Mouse (Mus musculus): ENCODE results near the gene Gmpr.

DNA sequence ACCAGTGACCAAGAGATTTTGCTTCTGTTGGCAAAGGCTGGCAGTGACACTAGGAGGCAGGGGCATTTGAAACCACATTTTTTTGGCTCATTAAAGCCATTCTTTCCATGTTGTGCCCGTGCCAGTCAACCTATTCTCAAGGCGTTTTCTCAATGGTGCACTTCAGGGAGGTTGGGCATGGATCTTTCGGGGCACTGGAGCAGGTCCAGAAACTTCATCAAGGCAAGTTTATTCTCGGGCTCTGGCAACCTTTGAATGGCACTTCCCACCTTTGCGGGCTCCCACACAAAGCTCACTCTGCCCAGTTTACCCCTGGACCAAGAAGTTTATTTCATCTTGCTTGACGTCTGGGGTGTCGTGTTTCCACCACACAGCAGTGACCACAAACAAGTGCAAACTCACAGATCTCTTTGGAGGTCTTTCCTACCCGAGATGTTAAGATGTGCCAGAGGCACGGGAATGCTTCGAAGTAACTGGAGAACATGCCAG is 41.2 kb upstream of the Gmpr start:
- no peak for TF ChIP-seq CTCF (IDR thresholded peaks at IDR 0.05; ENCODE audit: low read depth)
- TF ChIP-seq EP300 (IDR thresholded peaks at IDR 0.05; ENCODE audit: low read depth): no peak

All from heart, postnatal 0 days (tissue).